Mouse (Mus musculus) lung, embryonic 16.5 days (tissue): ENCODE results near the gene Krtap14. TPM values are rescaled to one million over a fixed set of nuclear protein-coding genes. Genes with fewer than 3 reads are reported as not detected.

Experiments used
- ATAC-seq: fragments of 200-750 bp; cut with Nextera tagmentation; 2 replicates; pipeline ENCODE4 v1.8.0; 2017; ENCODE audit warnings: low read depth, mild to moderate bottlenecking, moderate library complexity
- H3K27ac ChIP-seq: fragments of 300-500 bp; sonication (generic); 2 replicates; pipeline ENCODE4 v1.5.1; 2014; ENCODE audit warnings: mild to moderate bottlenecking, control low read depth, low read length
- H3K27me3 ChIP-seq: fragments of 300-500 bp; sonication (generic); 2 replicates; pipeline ENCODE4 v1.6.1; 2014; ENCODE audit warnings: low read depth, low read length, mixed read lengths; ENCODE audit not compliant: control insufficient read depth, insufficient read depth
- H3K36me3 ChIP-seq: fragments of 300-500 bp; sonication (generic); 2 replicates; pipeline ENCODE4 v1.6.1; 2014; ENCODE audit warnings: low read length; ENCODE audit not compliant: control insufficient read depth, insufficient read depth
- H3K4me1 ChIP-seq: fragments of 300-500 bp; sonication (generic); replicated peaks from 2 replicates; pipeline ENCODE4 v1.6.1; 2014; ENCODE audit warnings: low read length, mixed read lengths; ENCODE audit not compliant: control insufficient read depth, insufficient read depth
- H3K4me2 ChIP-seq: fragments of 300-500 bp; sonication (generic); 2 replicates; pipeline ENCODE4 v1.6.1; 2014; ENCODE audit warnings: low read depth, low read length, control low read depth
- H3K4me3 ChIP-seq: fragments of 300-500 bp; sonication (generic); 2 replicates; pipeline ENCODE4 v1.5.1; 2014; ENCODE audit warnings: mild to moderate bottlenecking, low read length, control low read depth
- H3K9ac ChIP-seq: fragments of 300-500 bp; sonication (generic); 2 replicates; pipeline ENCODE4 v1.6.1; 2014; ENCODE audit warnings: low read length, control low read depth
- H3K9me3 ChIP-seq: fragments of 300-500 bp; sonication (generic); 2 replicates; pipeline ENCODE4 v1.6.1; 2016; ENCODE audit warnings: low read length; ENCODE audit not compliant: control insufficient read depth
- WGBS: fragments of 180-500 bp; shearing (Covaris S2); extraction: QIAGEN DNeasy Blood & Tissue Kit; methylation state at CpG from one replicate; pipeline ENCODE4 v1.1.7; 2014; 5-methylcytosine and 5-hydroxymethylcytosine counted together
- polyA plus RNA-seq: library from polyadenylated mRNA; unstranded; fragments of >200 nt; fragmentation: Nextera tagmentation; extraction: Ambion mirVana; gene quantifications from 2 replicates; pipeline ENCODE4 v1.2.1, GENCODE M21; 2015

Gene Krtap14
- polyA plus RNA-seq, 1 experiment from 2014 or later: not detected

DNA sequence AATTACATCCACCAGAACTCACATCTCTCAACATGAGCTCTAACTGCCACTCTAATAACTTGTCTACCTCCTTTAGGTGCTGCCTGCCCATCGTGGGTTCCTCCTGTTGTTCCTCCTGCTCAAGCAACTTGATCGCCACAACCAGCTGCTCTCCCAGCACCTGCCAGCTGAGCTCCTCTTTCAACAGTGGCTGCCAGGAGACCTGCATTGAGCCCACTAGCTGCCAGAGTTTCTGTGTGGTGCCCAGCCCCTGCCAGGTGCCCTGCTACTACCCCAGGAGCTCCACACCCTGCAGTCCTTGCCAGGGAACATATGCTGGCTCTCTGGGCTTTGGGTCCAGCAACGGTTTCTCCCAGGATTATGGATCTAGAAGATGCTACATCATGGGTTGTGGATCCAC lies 5.9 kb downstream of the Krtap14 start, which contains the start of gene Krtap15:
TSS of gene Krtap15 (plus strand) at position 150 of the 400 bp plus-strand sequence.
- 65% methylated on average over 3 of the region's 3 CpGs for WGBS
- no peaks in the 10 kb centered on the region for H3K9me3 ChIP-seq
- no peak for ATAC-seq

DNA sequence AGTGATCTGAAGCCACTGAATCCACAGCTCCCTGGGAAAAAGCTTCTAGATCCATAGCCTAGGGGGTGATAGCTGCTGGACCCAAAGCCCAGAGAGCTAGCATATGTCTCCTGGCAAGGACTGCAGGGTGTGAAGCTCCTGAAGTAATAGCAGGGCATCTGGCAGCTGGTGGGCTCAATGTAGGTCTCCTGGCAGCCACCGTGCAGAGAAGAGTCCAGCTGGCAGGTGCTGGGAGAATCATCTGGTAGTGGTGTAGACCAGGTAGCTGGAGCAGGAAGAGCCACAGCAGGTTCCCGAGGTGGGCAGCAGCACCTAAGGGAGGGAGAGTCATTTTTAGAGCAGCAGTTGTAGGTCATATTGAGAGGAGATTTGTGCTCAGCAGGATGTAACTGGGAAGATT lies 14.1 kb downstream of the Krtap14 start, which contains the start of gene Gm20741:
TSS of gene Gm20741 (minus strand) at position 394 of the 400 bp plus-strand sequence.
- no peak for ATAC-seq
- no peak within 1 kb of the TSS for H3K27ac ChIP-seq
- no peaks in the 10 kb centered on the region for H3K36me3 ChIP-seq
- H3K4me3 ChIP-seq: no peak within 1 kb of the TSS
- no peak within 1 kb of the TSS for H3K4me2 ChIP-seq
- no peaks in the 10 kb centered on the region for H3K27me3 ChIP-seq
- H3K9me3 ChIP-seq: no peaks in the 10 kb centered on the region
- no peak within 1 kb of the TSS for H3K9ac ChIP-seq
- H3K4me1 ChIP-seq: no peaks in the 10 kb centered on the region
- 72% methylated on average over 2 of the region's 2 CpGs for WGBS

More for the DNA sequence above, 5.9 kb downstream of the Krtap14 start, which contains the start of gene Krtap15:
- no peak within 1 kb of the TSS for H3K9ac ChIP-seq
- H3K27ac ChIP-seq: no peak within 1 kb of the TSS
- no peaks in the 10 kb centered on the region for H3K4me1 ChIP-seq
- no peak within 1 kb of the TSS for H3K4me3 ChIP-seq
- no peaks in the 10 kb centered on the region for H3K36me3 ChIP-seq
- H3K27me3 ChIP-seq: no peaks in the 10 kb centered on the region
- no peak within 1 kb of the TSS for H3K4me2 ChIP-seq

DNA sequence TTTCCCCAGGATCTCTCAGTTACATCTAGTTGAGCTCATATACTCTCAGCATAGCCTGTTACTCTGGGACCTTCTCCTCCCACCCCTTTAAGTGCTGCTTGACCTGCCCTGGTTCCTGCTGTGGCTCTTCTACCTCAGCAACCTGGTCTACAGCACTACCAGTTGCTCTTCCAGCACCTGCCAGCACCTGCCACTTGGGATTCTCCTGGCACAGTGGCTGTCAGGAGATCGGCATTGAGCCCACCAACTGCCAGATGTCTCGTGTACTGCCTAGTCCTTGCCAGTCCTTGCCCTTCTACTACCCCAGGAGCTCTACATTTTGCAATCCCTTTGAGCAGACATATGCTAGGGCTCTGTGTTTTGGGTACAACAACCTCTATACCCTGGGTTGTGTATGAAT lies 39.2 kb downstream of the Krtap14 start:
- no peak overlapping the region for H3K9ac ChIP-seq
- H3K4me1 ChIP-seq: no peaks in the 10 kb centered on the region
- no peak overlapping the region for H3K4me2 ChIP-seq
- no peaks in the 10 kb centered on the region for H3K9me3 ChIP-seq
- H3K27me3 ChIP-seq: no peaks in the 10 kb centered on the region
- ATAC-seq: no peak
- H3K36me3 ChIP-seq: no peaks in the 10 kb centered on the region
- no peak overlapping the region for H3K27ac ChIP-seq
- H3K4me3 ChIP-seq: no peak overlapping the region
- 60% methylated on average over 2 of the region's 2 CpGs for WGBS

DNA sequence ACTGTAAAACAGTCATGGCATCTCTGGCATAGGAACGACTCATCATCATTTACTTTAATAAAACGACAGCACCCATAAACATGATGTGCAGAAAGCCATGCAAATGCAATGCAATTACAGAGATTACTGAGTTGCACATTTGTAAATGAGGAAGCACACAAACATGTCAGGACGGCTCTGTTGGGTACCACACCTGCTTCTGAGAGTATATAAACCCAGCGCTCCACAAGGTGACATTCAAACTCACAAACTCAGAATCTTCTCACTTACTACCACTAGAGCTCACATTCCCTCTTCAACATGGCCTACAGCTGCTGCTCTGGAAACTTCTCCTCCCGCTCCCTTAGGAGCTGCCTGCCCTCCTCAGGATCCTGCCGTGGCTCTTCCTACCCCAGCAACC lies 48.3 kb downstream of the Krtap14 start, which contains the start of gene Gm5965:
TSS of gene Gm5965 (plus strand) at position 301 of the 400 bp plus-strand sequence.
- WGBS: 83% methylated on average over 5 of the region's 6 CpGs
- Histone ChIP-seq H3K27me3 (no peaks in the 10 kb centered on the region), H3K36me3 (no peaks in the 10 kb centered on the region), H3K4me1 (no peaks in the 10 kb centered on the region), H3K4me2 (no peak within 1 kb of the TSS), H3K9me3 (no peaks in the 10 kb centered on the region), H3K9ac (no peak within 1 kb of the TSS), H3K27ac (no peak within 1 kb of the TSS), H3K4me3 (no peak within 1 kb of the TSS)
- no peak for ATAC-seq

DNA sequence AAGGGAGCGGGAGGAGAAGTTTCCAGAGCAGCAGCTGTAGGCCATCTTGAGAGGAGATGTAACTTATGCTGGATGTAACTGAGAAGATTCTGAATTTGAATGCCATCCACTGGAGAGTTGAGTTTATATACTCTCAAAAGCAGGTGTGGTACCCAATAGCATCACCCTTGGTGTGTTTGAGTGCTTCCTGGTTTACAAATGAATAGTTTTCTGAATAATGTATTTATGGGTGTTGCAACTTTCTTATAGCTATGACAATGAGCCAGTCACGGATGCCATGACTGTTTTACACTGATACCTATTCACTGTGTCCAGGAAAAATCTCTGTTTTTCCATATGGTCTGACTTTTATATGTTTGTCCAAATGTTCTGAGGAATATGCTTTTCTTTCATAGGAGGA lies 51.8 kb downstream of the Krtap14 start, which contains the start of gene 2310057N15Rik:
TSS of gene 2310057N15Rik (minus strand) at position 101 of the 400 bp plus-strand sequence.
- no peak for ATAC-seq
- WGBS: 83% methylated on average over 2 of the region's 2 CpGs
- no peak within 1 kb of the TSS for H3K27ac ChIP-seq

More for the DNA sequence above, 51.8 kb downstream of the Krtap14 start, which contains the start of gene 2310057N15Rik:
- Histone ChIP-seq H3K9ac (no peak within 1 kb of the TSS), H3K4me1 (no peaks in the 10 kb centered on the region), H3K36me3 (no peaks in the 10 kb centered on the region), H3K9me3 (no peaks in the 10 kb centered on the region), H3K4me3 (no peak within 1 kb of the TSS), H3K27me3 (no peaks in the 10 kb centered on the region), H3K4me2 (no peak within 1 kb of the TSS)

Other genes with a start within 250 kb of the Krtap14 start
- gene Krtap24-1, start 213.9 kb downstream of the Krtap14 start, polyA plus RNA-seq: not detected in 2 replicates
- not detected in 2 replicates for gene 2310079G19Rik, start 198.5 kb downstream of the Krtap14 start, polyA plus RNA-seq
- not detected in 2 replicates for gene Krtap26-1, start 178.3 kb downstream of the Krtap14 start, polyA plus RNA-seq
- not detected in 2 replicates for gene Krtap27-1, start 154.5 kb downstream of the Krtap14 start, polyA plus RNA-seq
- gene 2310061N02Rik, start 118.2 kb downstream of the Krtap14 start, polyA plus RNA-seq: not detected in 2 replicates
- not detected in 2 replicates for gene Krtap13-1, start 97.3 kb downstream of the Krtap14 start, polyA plus RNA-seq
- gene Krtap13, start 74.5 kb downstream of the Krtap14 start, polyA plus RNA-seq: 1.9 TPM in 1 of 2 replicates, not detected in the other
- gene 2310034C09Rik, start 67.3 kb downstream of the Krtap14 start, polyA plus RNA-seq: 1.7 TPM in 1 of 2 replicates, not detected in the other
- not detected in 2 replicates for gene 2310057N15Rik, start 51.9 kb downstream of the Krtap14 start, polyA plus RNA-seq
- gene Gm5965, start 48.2 kb downstream of the Krtap14 start, polyA plus RNA-seq: not detected in 2 replicates
- 0.94 TPM in 1 of 2 replicates, not detected in the other for gene Gm20741, start 13.9 kb downstream of the Krtap14 start, polyA plus RNA-seq
- not detected in 2 replicates for gene Krtap15, start 5.9 kb downstream of the Krtap14 start, polyA plus RNA-seq
- not detected in 2 replicates for gene Krtap19-1, start 43.3 kb upstream of the Krtap14 start, polyA plus RNA-seq
- gene Krtap19-2, start 48.1 kb upstream of the Krtap14 start, polyA plus RNA-seq: not detected in 2 replicates
- not detected in 2 replicates for gene Krtap19-3, start 51.9 kb upstream of the Krtap14 start, polyA plus RNA-seq
- not detected in 2 replicates for gene Krtap19-4, start 58.9 kb upstream of the Krtap14 start, polyA plus RNA-seq
- gene Krtap19-5, start 70.3 kb upstream of the Krtap14 start, polyA plus RNA-seq: not detected in 2 replicates
- not detected in 2 replicates for gene Krtap19-9b, start 106.1 kb upstream of the Krtap14 start, polyA plus RNA-seq
- not detected in 2 replicates for gene Krtap16-3, start 136.7 kb upstream of the Krtap14 start, polyA plus RNA-seq
- not detected in 2 replicates for gene Krtap22-2, start 184.6 kb upstream of the Krtap14 start, polyA plus RNA-seq
- not detected in 2 replicates for gene Gm10229, start 189.1 kb upstream of the Krtap14 start, polyA plus RNA-seq
- not detected in 2 replicates for gene Krtap6-1, start 205.6 kb upstream of the Krtap14 start, polyA plus RNA-seq
- not detected in 2 replicates for gene Gm10228, start 215.3 kb upstream of the Krtap14 start, polyA plus RNA-seq
- gene Krtap6-5, start 221.7 kb upstream of the Krtap14 start, polyA plus RNA-seq: not detected in 2 replicates
- not detected in 2 replicates for gene 1110025L11Rik, start 237.9 kb upstream of the Krtap14 start, polyA plus RNA-seq